ENCODE assay signal across 24 mouse cellular contexts in the genomic region with DNA sequence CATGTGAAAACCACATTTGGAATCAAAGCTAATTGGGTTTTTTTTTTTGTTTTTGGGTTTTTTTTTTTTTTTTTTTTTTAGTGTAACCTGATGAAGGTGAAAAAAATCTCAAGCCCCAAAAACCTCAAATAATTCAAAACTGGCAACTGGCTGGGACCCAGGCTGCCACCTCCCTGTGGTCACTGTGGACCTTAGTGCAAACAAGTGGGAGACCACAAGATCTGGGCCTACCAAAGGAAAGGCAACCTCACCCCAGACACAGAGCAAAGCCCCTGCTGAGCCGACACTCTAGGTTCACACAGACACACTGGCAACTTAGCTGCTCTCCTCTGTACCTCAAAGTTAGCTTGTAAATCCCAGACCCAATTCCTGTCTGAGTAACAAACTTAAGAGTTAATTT. TPM values are rescaled to one million over a fixed set of nuclear protein-coding genes. Genes with fewer than 3 reads are reported as not detected.
A peak's percentile ranks its signal among the peaks of the same experiment; 100 is the strongest.
DNase-seq lines count a peak whose midpoint lies in the region; ATAC-seq lines count a peak whose summit lies in the region.
"Had no signal": no experiment of that assay in that cellular context is flagged by ENCODE, and none has a peak within 500 bp of the region (broad histone marks: within the 10 kb centered on the region; RNA-seq: fewer than 3 reads in every experiment).

No protein-coding gene starts in this region.

- H3K27ac ChIP-seq in forebrain, embryonic 15.5 days (replicated peaks) = peak overlapping the region; percentile 70; the same call in 1 of the 2 replicates
- no peak overlapping the region for H3K27ac ChIP-seq in forebrain, embryonic 14.5 days (ENCODE audit: low read depth, low read length)
- peak overlapping the region; percentile 83; the same call in 1 of the 2 replicates for H3K27ac ChIP-seq in limb, embryonic 15.5 days
- H3K27ac ChIP-seq: heart, embryonic 10.5 days; heart, embryonic 15.5 days; hindbrain, embryonic 10.5 days; hindbrain, embryonic 14.5 days had no signal

- H3K9ac ChIP-seq in forebrain, embryonic 15.5 days (replicated peaks) = no peak overlapping the region
- no peak overlapping the region for H3K9ac ChIP-seq in forebrain, embryonic 14.5 days (ENCODE audit: low read length)
- no peak overlapping the region for H3K9ac ChIP-seq in limb, embryonic 15.5 days
- H3K9ac ChIP-seq: embryonic facial prominence, embryonic 13.5 days; heart, embryonic 15.5 days; hindbrain, embryonic 14.5 days had no signal

- no peak for DNase-seq in forebrain, embryonic 14.5 days (ENCODE audit: low spot score)
- peak; percentile 66 for DNase-seq in 416B (ENCODE audit: low read depth)
- peak; percentile 79 for DNase-seq in fibroblast of lung, adult 2 months (ENCODE audit: low read depth)
- DNase-seq in adrenal gland, postnatal 14 days = no peak
- DNase-seq in layer of hippocampus, adult 9-10 months (ENCODE audit: low spot score) = no peak
- DNase-seq: adrenal gland, postnatal 36 days; cerebellum, adult 11 months; cerebellum, adult 8-10 months; cerebellum, postnatal 14 days; gastrocnemius, postnatal 10 days; heart, adult 18-20 months; heart, postnatal 14 days had no signal

- peaks cover 5% of the 10 kb centered on the region; the same call in 1 of the 2 replicates for H3K36me3 ChIP-seq in forebrain, embryonic 15.5 days
- peaks cover 13% of the 10 kb centered on the region; the same call in 1 of the 2 replicates for H3K36me3 ChIP-seq in forebrain, embryonic 14.5 days (ENCODE audit: control insufficient read depth, insufficient read depth, low read length)
- peaks cover 14% of the 10 kb centered on the region; the same call in 1 of the 2 replicates for H3K36me3 ChIP-seq in limb, embryonic 15.5 days

- peaks cover 11% of the 10 kb centered on the region for H3K4me1 ChIP-seq in forebrain, embryonic 15.5 days
- no peaks in the 10 kb centered on the region; the same call in none of the 2 replicates for H3K4me1 ChIP-seq in forebrain, embryonic 14.5 days (ENCODE audit: control insufficient read depth, insufficient read depth, low read length)
- H3K4me1 ChIP-seq in limb, embryonic 15.5 days = peaks cover 15% of the 10 kb centered on the region
- H3K4me1 ChIP-seq: heart, embryonic 15.5 days had no signal

- no peaks in the 10 kb centered on the region for H3K27me3 ChIP-seq in forebrain, embryonic 15.5 days
- no peaks in the 10 kb centered on the region for H3K27me3 ChIP-seq in forebrain, embryonic 14.5 days (replicated peaks; ENCODE audit: control insufficient read depth, insufficient read depth, low read length)
- H3K27me3 ChIP-seq in limb, embryonic 15.5 days = no peaks in the 10 kb centered on the region
- H3K27me3 ChIP-seq: CH12.LX; embryonic facial prominence, embryonic 13.5 days; heart, embryonic 15.5 days; Patski had no signal

- 71% methylated on average over 1 of the region's 1 CpGs for WGBS in forebrain, embryonic 15.5 days
- WGBS in forebrain, embryonic 14.5 days = 65% methylated on average over 1 of the region's 1 CpGs
- 59% methylated on average over 1 of the region's 1 CpGs for WGBS in limb, embryonic 15.5 days

- H3K4me3 ChIP-seq in forebrain, embryonic 15.5 days = no peak overlapping the region
- H3K4me3 ChIP-seq in forebrain, embryonic 14.5 days (ENCODE audit: low read depth, low read length) = no peak overlapping the region
- H3K4me3 ChIP-seq in limb, embryonic 15.5 days = no peak overlapping the region
- H3K4me3 ChIP-seq: embryonic facial prominence, embryonic 13.5 days; forebrain, embryonic 10.5 days; heart, embryonic 10.5 days; heart, embryonic 15.5 days; hindbrain, embryonic 10.5 days had no signal

- no peak for ATAC-seq in forebrain, embryonic 15.5 days (replicated peaks)
- no peak for ATAC-seq in forebrain, embryonic 14.5 days
- ATAC-seq in limb, embryonic 15.5 days (ENCODE audit: insufficient number of reproducible peaks, low FRiP score, low TSS enrichment, low read depth) = no peak
- ATAC-seq: activated CD4-positive, CD25-positive, alpha-beta regulatory T cell, adult 4 months; Patski had no signal

- H3K4me2 ChIP-seq in forebrain, embryonic 15.5 days (replicated peaks) = no peak overlapping the region
- H3K4me2 ChIP-seq in forebrain, embryonic 14.5 days (ENCODE audit: low read length) = no peak overlapping the region
- H3K4me2 ChIP-seq in limb, embryonic 15.5 days = no peak overlapping the region
- H3K4me2 ChIP-seq: embryonic facial prominence, embryonic 13.5 days; heart, embryonic 15.5 days; hindbrain, embryonic 14.5 days had no signal

- H3K9me3 ChIP-seq in forebrain, embryonic 15.5 days = no peaks in the 10 kb centered on the region
- no peaks in the 10 kb centered on the region for H3K9me3 ChIP-seq in forebrain, embryonic 14.5 days (replicated peaks; ENCODE audit: control insufficient read depth, low read length)
- H3K9me3 ChIP-seq in limb, embryonic 15.5 days = no peaks in the 10 kb centered on the region
- H3K9me3 ChIP-seq: embryonic facial prominence, embryonic 13.5 days; forebrain, embryonic 10.5 days; heart, embryonic 10.5 days; heart, embryonic 15.5 days; hindbrain, embryonic 10.5 days had no signal

RNA-seq across cellular contexts. Expression of a gene that starts 5.7 kb away (rescaled TPM):
- polyA plus RNA-seq in forebrain, embryonic 15.5 days (2015; fragmentation: Nextera tagmentation; extraction: Ambion mirVana) = 1.9 and 2.2 TPM in 2 replicates
- polyA plus RNA-seq in forebrain, embryonic 14.5 days (2014; fragmentation: Nextera tagmentation; extraction: Ambion mirVana) = 1.5 and 2.2 TPM in 2 replicates
- 1.6 and 2.2 TPM in 2 replicates for polyA plus RNA-seq in limb, embryonic 15.5 days (2015; fragmentation: Nextera tagmentation; extraction: Ambion mirVana)
- 2.6 and 4.6 TPM in 2 replicates for total RNA-seq in adrenal gland, postnatal 14 days (2021)

RNA-seq across cellular contexts. Expression of a gene that starts 11.2 kb away (rescaled TPM):
- 425 and 442 TPM in 2 replicates for polyA plus RNA-seq in forebrain, embryonic 15.5 days (2015; fragmentation: Nextera tagmentation; extraction: Ambion mirVana)
- 462 and 494 TPM in 2 replicates for polyA plus RNA-seq in forebrain, embryonic 14.5 days (2014; fragmentation: Nextera tagmentation; extraction: Ambion mirVana)
- polyA plus RNA-seq in limb, embryonic 15.5 days (2015; fragmentation: Nextera tagmentation; extraction: Ambion mirVana) = 354 and 369 TPM in 2 replicates
- total RNA-seq in adrenal gland, postnatal 14 days (2021) = 232 and 252 TPM in 2 replicates

RNA-seq across cellular contexts. Expression of a gene that starts 11.8 kb away (rescaled TPM):
- polyA plus RNA-seq in forebrain, embryonic 15.5 days (2015; fragmentation: Nextera tagmentation; extraction: Ambion mirVana) = 141 and 143 TPM in 2 replicates
- polyA plus RNA-seq in forebrain, embryonic 14.5 days (2014; fragmentation: Nextera tagmentation; extraction: Ambion mirVana) = 113 and 128 TPM in 2 replicates
- polyA plus RNA-seq in limb, embryonic 15.5 days (2015; fragmentation: Nextera tagmentation; extraction: Ambion mirVana) = 132 and 136 TPM in 2 replicates
- total RNA-seq in adrenal gland, postnatal 14 days (2021) = 84.1 and 86.9 TPM in 2 replicates

RNA-seq across cellular contexts. Expression of a gene that starts 28.5 kb away (rescaled TPM):
- not detected in 2 replicates for polyA plus RNA-seq in forebrain, embryonic 15.5 days (2015; fragmentation: Nextera tagmentation; extraction: Ambion mirVana)
- polyA plus RNA-seq in forebrain, embryonic 14.5 days (2014; fragmentation: Nextera tagmentation; extraction: Ambion mirVana) = not detected in 2 replicates
- polyA plus RNA-seq in limb, embryonic 15.5 days (2015; fragmentation: Nextera tagmentation; extraction: Ambion mirVana) = 0.17 and 0.29 TPM in 2 replicates
- total RNA-seq in adrenal gland, postnatal 14 days (2021) = 0.19 TPM in 2 replicates
- total RNA-seq: CH12.LX had no signal
- polyA plus RNA-seq: activated CD4-positive, CD25-positive, alpha-beta regulatory T cell, adult 4 months; embryonic facial prominence, embryonic 13.5 days; forebrain, embryonic 10.5 days; forebrain, embryonic 16.5 days; heart, embryonic 10.5 days; hindbrain, embryonic 10.5 days; hindbrain, embryonic 14.5 days; Patski had no signal

RNA-seq across cellular contexts. Expression of a gene that starts 36.1 kb away (rescaled TPM):
- 1.00 and 1.0 TPM in 2 replicates for polyA plus RNA-seq in forebrain, embryonic 15.5 days (2015; fragmentation: Nextera tagmentation; extraction: Ambion mirVana)
- 0.33 and 0.82 TPM in 2 replicates for polyA plus RNA-seq in forebrain, embryonic 14.5 days (2014; fragmentation: Nextera tagmentation; extraction: Ambion mirVana)
- polyA plus RNA-seq in limb, embryonic 15.5 days (2015; fragmentation: Nextera tagmentation; extraction: Ambion mirVana) = 0.63 and 0.72 TPM in 2 replicates
- 1.6 and 21.6 TPM in 2 replicates for total RNA-seq in adrenal gland, postnatal 14 days (2021)
- total RNA-seq: heart, adult 18-20 months had no signal

Comparison
In these comparisons a context has a peak if more than half of its experiments do, and no peak if none do; other contexts are left out.
1. DNase-seq: peak in 416B (single experiment) and fibroblast of lung, adult 2 months (single experiment); none in forebrain, embryonic 14.5 days (single experiment), adrenal gland, postnatal 14 days (single experiment) and layer of hippocampus, adult 9-10 months (single experiment).